Mouse (Mus musculus) midbrain, embryonic 16.5 days (tissue): Measurements from ENCODE around the gene Apbb2. TPM values are rescaled to one million over a fixed set of nuclear protein-coding genes. Genes with fewer than 3 reads are reported as not detected.

Experiments
- ATAC-seq: fragments of 200-750 bp; cut with Nextera tagmentation; 2 replicates; pipeline ENCODE4 v1.8.0; 2017; ENCODE audit warnings: moderate TSS enrichment
- H3K27ac ChIP-seq: fragments of 300-500 bp; sonication (generic); 2 replicates; pipeline ENCODE4 v1.5.1; 2014; ENCODE audit warnings: mild to moderate bottlenecking, low read length, mixed read lengths
- H3K27me3 ChIP-seq: fragments of 300-500 bp; sonication (generic); 2 replicates; pipeline ENCODE4 v1.6.1; 2014; ENCODE audit warnings: low read depth, low read length, mixed read lengths; ENCODE audit not compliant: control insufficient read depth, insufficient read depth
- H3K36me3 ChIP-seq: fragments of 300-500 bp; sonication (generic); 2 replicates; pipeline ENCODE4 v1.6.1; 2014; ENCODE audit warnings: mild to moderate bottlenecking, low read length, moderate library complexity, mixed read lengths; ENCODE audit not compliant: control insufficient read depth, insufficient read depth
- H3K4me1 ChIP-seq: fragments of 300-500 bp; sonication (generic); 2 replicates; pipeline ENCODE4 v1.6.1; 2014; ENCODE audit warnings: mild to moderate bottlenecking, low read length, mixed read lengths; ENCODE audit not compliant: control insufficient read depth, insufficient read depth
- H3K4me2 ChIP-seq: fragments of 300-500 bp; sonication (generic); 2 replicates; pipeline ENCODE4 v1.6.1; 2014; ENCODE audit warnings: mild to moderate bottlenecking, low read length, mixed read lengths
- H3K4me3 ChIP-seq: fragments of 300-500 bp; sonication (generic); 2 replicates; pipeline ENCODE4 v1.5.1; 2014; ENCODE audit warnings: low read depth, mild to moderate bottlenecking, low read length, moderate library complexity, mixed read lengths
- H3K9ac ChIP-seq: fragments of 300-500 bp; sonication (generic); 2 replicates; pipeline ENCODE4 v1.6.1; 2014; ENCODE audit warnings: low read depth, low read length, mixed read lengths
- H3K9me3 ChIP-seq: fragments of 300-500 bp; sonication (generic); replicated peaks from 2 replicates; pipeline ENCODE4 v1.6.1; 2014; ENCODE audit warnings: mild to moderate bottlenecking, low read length, mixed read lengths; ENCODE audit not compliant: control insufficient read depth, poor library complexity, severe bottlenecking
- WGBS: fragments of 180-500 bp; shearing (Covaris S2); extraction: QIAGEN DNeasy Blood & Tissue Kit; methylation state at CpG from one replicate; pipeline ENCODE4 v1.1.7; 2014; 5-methylcytosine and 5-hydroxymethylcytosine counted together
- polyA plus RNA-seq: library from polyadenylated mRNA; unstranded; fragments of >200 nt; fragmentation: Nextera tagmentation; extraction: Ambion mirVana; gene quantifications from 2 replicates; pipeline ENCODE4 v1.2.1, GENCODE M21; 2015

Gene Apbb2
- polyA plus RNA-seq, 1 experiment from 2014 or later: 107 TPM

DNA sequence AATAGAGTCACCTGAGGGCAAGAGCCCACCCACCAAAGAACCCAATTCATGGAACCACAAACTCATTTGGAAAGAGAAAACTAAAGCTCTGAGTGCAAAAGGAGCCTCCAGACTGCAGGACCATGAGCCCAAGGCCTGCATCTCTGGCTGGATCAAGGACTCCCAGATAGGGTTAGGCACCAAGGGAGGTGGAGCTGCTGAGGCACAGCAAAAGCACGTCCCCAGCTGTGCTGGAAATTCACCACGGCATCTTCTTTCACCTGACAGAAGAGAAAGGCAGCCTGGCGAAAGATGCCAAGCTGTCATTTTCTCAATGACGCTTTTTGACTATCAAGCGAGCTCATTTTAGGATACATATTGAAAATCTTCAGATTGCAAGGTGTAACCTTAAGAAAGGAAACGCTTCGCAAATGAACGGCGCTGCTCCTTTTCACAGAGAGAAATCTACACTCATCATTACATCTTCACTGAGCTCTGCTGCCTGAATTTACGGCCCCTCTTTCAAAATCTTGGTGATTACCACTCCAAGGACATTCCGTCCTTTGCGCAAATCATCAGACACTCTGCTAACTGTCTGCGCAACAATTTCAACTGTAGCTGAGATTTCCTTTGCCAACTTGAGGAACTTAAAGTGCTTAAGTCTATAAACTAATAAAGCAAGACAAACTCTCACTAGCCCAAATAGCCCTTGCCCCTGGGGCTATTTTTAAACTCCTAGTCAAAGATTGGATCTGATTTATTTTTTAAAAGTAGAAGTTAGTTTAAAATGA, 46.3 kb downstream of the Apbb2 start:
- no peaks in the 10 kb centered on the region for H3K9me3 ChIP-seq
- WGBS: 71% methylated on average over 13 of the region's 13 CpGs
- H3K27me3 ChIP-seq: no peaks in the 10 kb centered on the region
- H3K4me2 ChIP-seq: no peak overlapping the region
- ATAC-seq: no peak
- H3K27ac ChIP-seq: no peak overlapping the region
- no peak overlapping the region for H3K4me3 ChIP-seq
- no peaks in the 10 kb centered on the region for H3K36me3 ChIP-seq
- no peak overlapping the region for H3K9ac ChIP-seq
- peaks cover 7% of the 10 kb centered on the region; the same call in 1 of the 2 replicates for H3K4me1 ChIP-seq

DNA sequence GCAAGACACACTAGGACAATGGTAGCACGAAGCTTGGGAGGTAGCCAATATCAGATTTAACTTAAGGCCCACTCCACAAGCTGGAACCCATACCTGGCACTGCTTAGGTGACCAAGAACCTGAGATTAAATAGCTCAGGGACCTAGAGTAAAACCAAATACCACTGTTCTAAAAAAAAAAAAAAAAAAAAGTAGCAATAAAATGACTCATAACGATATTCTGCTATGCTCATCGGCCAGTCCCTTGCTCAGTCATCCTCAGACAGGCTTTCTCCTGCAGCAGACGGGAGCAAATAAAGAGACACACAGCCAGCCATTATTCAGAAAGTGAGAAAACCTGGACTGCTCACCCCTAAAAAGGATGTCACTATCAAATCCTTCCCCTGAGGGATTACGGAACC, 47.9 kb downstream of the Apbb2 start:
- Histone ChIP-seq H3K4me1 (peaks cover 4% of the 10 kb centered on the region; the same call in 1 of the 2 replicates), H3K27ac (no peak overlapping the region), H3K9ac (no peak overlapping the region), H3K9me3 (no peaks in the 10 kb centered on the region), H3K4me2 (no peak overlapping the region), H3K27me3 (no peaks in the 10 kb centered on the region), H3K4me3 (no peak overlapping the region), H3K36me3 (no peaks in the 10 kb centered on the region)
- WGBS: 94% methylated on average over 5 of the region's 5 CpGs
- ATAC-seq: no peak

DNA sequence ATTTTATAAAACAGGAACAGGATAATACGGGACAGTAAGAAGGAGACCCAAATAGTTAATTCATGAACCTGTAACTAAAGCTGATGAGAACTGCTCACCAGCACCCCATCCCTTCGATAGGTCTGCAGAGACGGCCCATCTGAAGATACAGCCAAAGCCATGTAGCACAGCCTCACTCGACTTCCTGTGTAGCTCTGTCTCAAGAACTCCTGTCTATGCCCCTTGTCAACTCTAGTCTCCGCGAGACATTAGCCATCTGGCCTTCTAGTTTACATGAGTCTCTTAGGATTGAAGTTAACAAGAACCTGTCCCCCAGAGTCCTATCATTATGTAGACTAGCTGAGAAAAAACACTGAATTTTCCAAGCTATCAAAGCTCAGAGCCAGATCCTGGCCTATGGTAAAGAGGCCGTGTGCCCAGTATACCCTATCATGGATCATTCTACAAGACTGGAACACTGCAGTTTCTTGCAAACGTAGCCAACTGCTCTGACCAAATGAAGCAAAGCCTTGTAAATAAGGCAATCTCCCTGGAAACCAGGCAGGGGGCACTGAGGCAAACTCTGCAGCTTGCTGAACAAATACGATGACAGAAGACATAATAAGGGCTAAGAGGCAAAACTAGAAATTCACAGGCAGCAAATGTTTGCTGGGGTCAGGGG, 49.3 kb downstream of the Apbb2 start:
- Histone ChIP-seq H3K4me2 (no peak overlapping the region), H3K4me3 (no peak overlapping the region), H3K27me3 (no peaks in the 10 kb centered on the region), H3K9ac (no peak overlapping the region), H3K27ac (no peak overlapping the region), H3K9me3 (no peaks in the 10 kb centered on the region), H3K36me3 (no peaks in the 10 kb centered on the region), H3K4me1 (peaks cover 4% of the 10 kb centered on the region; the same call in 1 of the 2 replicates)
- WGBS: 66% methylated on average over 9 of the region's 9 CpGs
- ATAC-seq: no peak

DNA sequence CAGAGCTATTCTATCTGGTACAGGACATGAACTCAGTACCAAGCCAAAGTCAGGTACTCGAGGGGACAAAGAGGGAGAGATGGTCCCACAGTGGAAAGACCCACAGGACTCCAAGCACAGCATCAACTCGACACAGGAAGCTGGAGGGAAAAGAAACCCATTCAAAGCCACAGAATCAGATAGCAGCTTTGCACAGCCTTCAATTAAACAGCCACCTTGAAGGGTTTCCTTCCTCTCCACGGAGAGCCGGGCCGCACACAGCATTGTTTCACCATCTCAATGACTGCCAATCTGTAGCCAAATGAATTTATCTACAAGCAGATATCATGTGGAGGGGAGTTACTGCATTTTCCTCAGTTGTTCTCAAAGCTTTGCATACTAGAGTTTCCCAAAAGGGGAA, 50.6 kb downstream of the Apbb2 start:
- Histone ChIP-seq H3K4me1 (peaks cover 3% of the 10 kb centered on the region; the same call in 1 of the 2 replicates), H3K27me3 (no peaks in the 10 kb centered on the region), H3K4me2 (no peak overlapping the region), H3K9ac (no peak overlapping the region), H3K27ac (no peak overlapping the region), H3K4me3 (no peak overlapping the region), H3K36me3 (no peaks in the 10 kb centered on the region), H3K9me3 (no peaks in the 10 kb centered on the region)
- 77% methylated on average over 5 of the region's 5 CpGs for WGBS
- ATAC-seq: no peak

DNA sequence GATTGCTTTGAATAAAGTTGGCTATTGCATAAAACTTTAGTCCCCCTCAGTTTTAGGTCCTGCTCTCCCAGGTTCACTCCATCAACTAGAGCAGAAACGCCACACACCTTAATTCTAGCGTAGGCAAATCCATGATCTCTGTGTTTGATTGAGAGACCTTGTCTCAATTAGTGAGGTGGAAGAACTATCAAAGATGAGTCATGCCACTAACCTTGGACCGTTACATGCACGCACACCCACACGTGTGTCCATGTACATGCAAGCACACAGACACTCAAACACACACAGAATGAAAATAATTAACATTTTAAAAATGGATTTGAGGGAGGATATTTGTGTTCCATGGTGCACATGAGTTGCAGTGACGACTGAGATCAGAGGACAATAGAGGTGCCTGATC, 51.2 kb downstream of the Apbb2 start:
- H3K9ac ChIP-seq: no peak overlapping the region
- no peaks in the 10 kb centered on the region for H3K36me3 ChIP-seq
- no peak overlapping the region for H3K4me3 ChIP-seq
- H3K9me3 ChIP-seq: no peaks in the 10 kb centered on the region
- peaks cover 3% of the 10 kb centered on the region; the same call in 1 of the 2 replicates for H3K4me1 ChIP-seq
- no peak overlapping the region for H3K4me2 ChIP-seq
- no peak overlapping the region for H3K27ac ChIP-seq
- no peak for ATAC-seq
- no peaks in the 10 kb centered on the region for H3K27me3 ChIP-seq
- WGBS: 92% methylated on average over 6 of the region's 6 CpGs

DNA sequence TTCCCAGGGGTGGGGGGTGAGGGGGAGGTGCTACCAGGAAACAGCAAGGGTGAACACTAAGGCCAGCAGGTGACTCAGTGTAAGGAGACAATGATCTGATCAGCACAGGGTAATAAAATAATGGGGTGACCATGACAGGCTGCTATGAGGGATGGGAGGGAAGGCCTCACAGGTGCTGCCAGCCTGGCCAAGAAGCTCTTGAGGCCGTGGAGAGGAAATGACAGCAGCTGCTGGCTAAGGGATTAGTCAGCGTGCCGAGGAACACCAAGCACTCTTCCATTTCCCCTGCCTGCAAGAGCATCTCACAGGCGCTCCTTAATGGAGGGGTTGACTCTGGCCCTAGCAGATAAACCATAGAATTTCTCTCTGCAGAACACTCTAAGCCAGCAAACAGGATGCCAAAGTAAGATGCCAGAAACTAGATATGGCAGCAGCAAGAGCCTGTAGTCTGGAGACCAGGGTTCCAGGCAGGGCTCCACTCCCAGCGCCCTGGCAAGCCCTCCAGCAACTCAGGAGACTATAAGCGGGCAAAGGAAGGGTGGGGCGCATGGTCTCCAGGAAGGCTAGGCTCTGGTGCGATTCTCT, 58.9 kb downstream of the Apbb2 start:
- H3K9ac ChIP-seq: no peak overlapping the region
- H3K4me1 ChIP-seq: peaks cover 8% of the 10 kb centered on the region
- H3K27me3 ChIP-seq: no peaks in the 10 kb centered on the region
- H3K4me2 ChIP-seq: no peak overlapping the region
- peak overlapping the region; percentile 3; the same call in 1 of the 2 replicates for H3K27ac ChIP-seq
- no peak overlapping the region for H3K4me3 ChIP-seq
- WGBS: 62% methylated on average over 8 of the region's 8 CpGs
- no peak for ATAC-seq
- no peaks in the 10 kb centered on the region for H3K36me3 ChIP-seq
- H3K9me3 ChIP-seq: no peaks in the 10 kb centered on the region

DNA sequence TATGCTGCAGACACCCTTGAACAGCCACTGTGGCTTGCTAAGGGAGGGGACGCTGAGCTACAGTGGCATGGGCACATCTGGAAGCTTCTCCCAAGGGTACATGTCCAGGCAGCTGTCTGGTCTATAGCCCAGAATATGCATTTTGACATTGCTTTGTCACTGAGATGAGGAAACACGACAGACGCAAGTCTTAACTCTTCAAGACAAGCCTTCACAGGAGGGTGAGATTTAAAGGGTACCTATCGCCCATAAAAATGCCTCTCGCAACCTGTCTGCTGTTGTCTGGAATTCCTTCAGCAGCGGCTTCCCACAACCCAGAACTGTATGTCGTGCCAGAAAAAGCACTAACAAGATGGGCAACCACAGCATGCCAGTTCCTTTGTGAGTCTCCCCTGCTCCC, 60.5 kb downstream of the Apbb2 start:
- ATAC-seq: no peak
- Histone ChIP-seq H3K36me3 (no peaks in the 10 kb centered on the region), H3K27ac (no peak overlapping the region), H3K4me1 (peaks cover 11% of the 10 kb centered on the region), H3K27me3 (no peaks in the 10 kb centered on the region), H3K4me3 (no peak overlapping the region), H3K4me2 (no peak overlapping the region), H3K9me3 (no peaks in the 10 kb centered on the region), H3K9ac (no peak overlapping the region)
- WGBS: 92% methylated on average over 7 of the region's 7 CpGs

DNA sequence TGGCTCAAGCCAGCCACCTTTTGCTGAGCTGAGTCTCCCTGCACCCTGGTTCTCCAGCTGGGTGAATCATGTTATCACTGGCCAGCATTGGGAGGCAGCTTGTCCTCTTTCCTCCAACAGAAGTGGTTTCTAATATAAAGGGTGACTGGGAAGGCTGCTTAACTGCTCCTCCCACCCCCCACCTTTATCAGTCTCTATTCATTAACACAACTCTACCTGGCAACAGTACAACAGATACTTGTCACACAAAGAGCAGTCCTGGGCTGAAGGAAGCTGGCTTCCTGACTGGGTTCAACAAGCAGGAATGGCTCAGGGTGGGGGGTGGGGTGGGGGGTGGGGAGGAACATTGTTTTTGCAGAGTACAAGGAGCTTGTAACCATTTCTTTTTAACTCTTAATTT, 64.7 kb downstream of the Apbb2 start:
- H3K27me3 ChIP-seq: no peaks in the 10 kb centered on the region
- no peak overlapping the region for H3K4me3 ChIP-seq
- no peaks in the 10 kb centered on the region for H3K9me3 ChIP-seq
- H3K4me1 ChIP-seq: 0 out of 2 replicates have a peak, but pooled peaks cover 3% of the 10 kb centered on the region
- H3K36me3 ChIP-seq: no peaks in the 10 kb centered on the region
- H3K27ac ChIP-seq: no peak overlapping the region
- H3K4me2 ChIP-seq: no peak overlapping the region
- no peak for ATAC-seq
- no peak overlapping the region for H3K9ac ChIP-seq

DNA sequence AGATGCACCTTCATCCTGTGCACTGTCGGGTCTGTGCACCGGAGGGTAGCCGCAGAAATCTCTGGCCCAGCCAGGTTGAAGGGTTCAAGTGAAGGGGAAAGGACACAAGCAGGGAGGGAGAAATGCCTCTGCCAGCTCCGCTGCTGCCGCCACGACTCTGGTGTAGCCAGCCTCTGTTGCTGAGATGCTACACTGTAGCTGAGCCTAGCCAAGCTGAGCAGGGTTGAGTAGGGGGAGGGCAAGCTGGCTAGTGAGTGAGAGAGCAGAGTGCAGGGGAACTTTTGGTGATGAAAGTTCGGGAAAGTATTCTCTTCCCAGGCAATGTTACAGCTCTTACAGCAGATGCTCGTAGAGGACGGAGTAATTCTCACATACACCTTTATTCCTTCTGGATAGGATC, 66.3 kb downstream of the Apbb2 start:
- no peak overlapping the region for H3K9ac ChIP-seq
- H3K9me3 ChIP-seq: no peaks in the 10 kb centered on the region; the same call in 1 of the 2 replicates
- 0 out of 2 replicates have a peak, but pooled peaks cover 3% of the 10 kb centered on the region for H3K4me1 ChIP-seq
- ATAC-seq: no peak
- H3K4me2 ChIP-seq: no peak overlapping the region
- H3K4me3 ChIP-seq: no peak overlapping the region
- no peak overlapping the region for H3K27ac ChIP-seq
- no peaks in the 10 kb centered on the region for H3K27me3 ChIP-seq
- 78% methylated on average over 9 of the region's 9 CpGs for WGBS
- no peaks in the 10 kb centered on the region for H3K36me3 ChIP-seq
